In the genomic region with DNA sequence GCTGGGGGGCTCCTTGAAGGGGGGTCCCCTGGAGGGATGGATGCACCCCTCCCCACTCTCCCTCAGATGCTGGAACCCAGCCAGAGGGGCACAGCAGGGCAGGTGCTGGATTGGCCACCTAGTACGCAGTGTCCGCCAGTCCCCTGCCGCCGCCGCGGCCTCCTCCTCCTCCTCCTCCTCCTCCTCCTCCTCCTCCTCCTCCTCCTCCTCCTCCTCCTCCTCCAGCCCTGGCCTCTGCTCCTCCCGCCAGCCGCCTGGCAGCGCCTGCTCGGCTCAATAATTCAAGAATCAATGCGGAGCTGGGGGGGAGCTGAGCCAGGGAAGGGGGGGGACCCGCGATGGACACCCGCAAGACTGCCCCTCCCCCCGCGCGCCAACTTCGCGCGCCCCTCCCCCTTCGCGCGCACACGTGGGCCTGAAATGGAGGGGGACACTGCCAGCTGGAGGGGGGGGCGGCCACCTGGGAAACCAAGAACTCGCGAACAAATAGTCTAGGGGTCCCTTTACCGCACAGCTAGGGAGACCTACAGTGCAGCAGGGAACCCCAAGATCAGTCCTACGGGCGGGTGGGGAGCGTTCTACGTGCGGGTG, we compare ENCODE assay signal across 8 mouse cellular contexts. TPM values are rescaled to one million over a fixed set of nuclear protein-coding genes. Genes with fewer than 3 reads are reported as not detected.
A peak's percentile ranks its signal among the peaks of the same experiment; 100 is the strongest.
DNase-seq lines count a peak whose midpoint lies in the region; ATAC-seq and TF ChIP-seq lines count a peak whose summit lies in the region.

No protein-coding gene starts in this region.

- ATAC-seq in embryonic facial prominence, embryonic 12.5 days (ENCODE audit: insufficient number of reproducible peaks, insufficient read depth, low FRiP score, low TSS enrichment): no peak
- ATAC-seq in heart, embryonic 14.5 days (ENCODE audit: insufficient number of reproducible peaks, insufficient read depth, low FRiP score, low read depth): no peak
- ATAC-seq in kidney, postnatal 0 days (replicated peaks; ENCODE audit: low FRiP score, low read depth): no peak
- no peak for ATAC-seq in lung, embryonic 14.5 days (ENCODE audit: insufficient read depth)

- H3K9me3 ChIP-seq in E14TG2a.4 (ENCODE audit: low read length): no peaks in the 10 kb centered on the region
- H3K9me3 ChIP-seq in embryonic facial prominence, embryonic 12.5 days: no peaks in the 10 kb centered on the region
- no peaks in the 10 kb centered on the region for H3K9me3 ChIP-seq in heart, embryonic 14.5 days (ENCODE audit: control insufficient read depth, low read length)
- H3K9me3 ChIP-seq in kidney, postnatal 0 days (replicated peaks; ENCODE audit: low read length): no peaks in the 10 kb centered on the region
- H3K9me3 ChIP-seq in lung, embryonic 14.5 days (ENCODE audit: low read depth, low read length): no peaks in the 10 kb centered on the region

- WGBS in embryonic facial prominence, embryonic 12.5 days: 3% methylated on average over 19 of the region's 33 CpGs
- 3% methylated on average over 11 of the region's 33 CpGs for WGBS in heart, embryonic 14.5 days
- WGBS in kidney, postnatal 0 days: 1% methylated on average over 27 of the region's 33 CpGs
- WGBS in lung, embryonic 14.5 days: 2% methylated on average over 18 of the region's 33 CpGs

- no peak for TF ChIP-seq CTCF in E14TG2a.4 (conservative IDR thresholded peaks at IDR 0.05; ENCODE audit: low read length)
- TF ChIP-seq CTCF in kidney, postnatal 0 days (IDR thresholded peaks at IDR 0.05; ENCODE audit: low read depth): no peak
- no peak for TF ChIP-seq CTCF in lung, embryonic 14.5 days (IDR thresholded peaks at IDR 0.05; ENCODE audit: low read depth)

- H3K4me1 ChIP-seq in E14TG2a.4 (replicated peaks; ENCODE audit: low read depth, low read length): peaks cover 69% of the 10 kb centered on the region
- peaks cover 42% of the 10 kb centered on the region for H3K4me1 ChIP-seq in embryonic facial prominence, embryonic 12.5 days
- H3K4me1 ChIP-seq in heart, embryonic 14.5 days (ENCODE audit: control insufficient read depth in 2 of 2, insufficient read depth in 2 of 2, low read length in 2 of 2): peaks cover 27 to 42% of the 10 kb centered on the region in 2 experiments
- peaks cover 19% of the 10 kb centered on the region for H3K4me1 ChIP-seq in kidney, postnatal 0 days (replicated peaks; ENCODE audit: insufficient read depth, low read length)
- H3K4me1 ChIP-seq in lung, embryonic 14.5 days (ENCODE audit: insufficient read depth): peaks cover 8% of the 10 kb centered on the region; the same call in 1 of the 2 replicates

- peak overlapping the region; percentile 70 for H3K9ac ChIP-seq in embryonic facial prominence, embryonic 12.5 days
- peak overlapping the region; percentile 84 for H3K9ac ChIP-seq in heart, embryonic 14.5 days (ENCODE audit: low read length)
- peak overlapping the region; percentile 84 for H3K9ac ChIP-seq in kidney, postnatal 0 days (ENCODE audit: low read depth, low read length)
- peak overlapping the region; percentile 82 for H3K9ac ChIP-seq in lung, embryonic 14.5 days

- H3K4me2 ChIP-seq in embryonic facial prominence, embryonic 12.5 days (replicated peaks): peak overlapping the region; percentile 85
- H3K4me2 ChIP-seq in heart, embryonic 14.5 days (ENCODE audit: low read length): peak overlapping the region; percentile 93
- H3K4me2 ChIP-seq in kidney, postnatal 0 days (ENCODE audit: low read length): peak overlapping the region; percentile 89
- peak overlapping the region; percentile 82 for H3K4me2 ChIP-seq in lung, embryonic 14.5 days

- H3K4me3 ChIP-seq in E14TG2a.4 (replicated peaks; ENCODE audit: low read length): peak overlapping the region; percentile 76
- peak overlapping the region; percentile 55 for H3K4me3 ChIP-seq in embryonic facial prominence, embryonic 12.5 days
- peak overlapping the region; percentile 59 to 73 for H3K4me3 ChIP-seq in heart, embryonic 14.5 days (ENCODE audit: control insufficient read depth in 1 of 2, insufficient read depth in 1 of 2, low read depth in 1 of 2, low read length in 2 of 2)
- H3K4me3 ChIP-seq in kidney, postnatal 0 days (replicated peaks; ENCODE audit: low read depth, low read length): peak overlapping the region; percentile 67
- H3K4me3 ChIP-seq in lung, embryonic 14.5 days (ENCODE audit: low read depth, low read length): peak overlapping the region; percentile 71

- H3K27ac ChIP-seq in embryonic facial prominence, embryonic 12.5 days: 0 out of 2 replicates have a peak overlapping the region, but pooled peaks have one; percentile 32
- H3K27ac ChIP-seq in heart, embryonic 14.5 days (replicated peaks in 1 of 2; ENCODE audit: control insufficient read depth in 1 of 2, insufficient read depth in 1 of 2, low read depth in 2 of 2, low read length in 2 of 2): peak overlapping the region in 1 of 2 experiments; percentile 71; a peak in 2 of 4 replicates
- peak overlapping the region; percentile 54; the same call in 1 of the 2 replicates for H3K27ac ChIP-seq in kidney, postnatal 0 days
- H3K27ac ChIP-seq in lung, embryonic 14.5 days (ENCODE audit: low read depth): peak overlapping the region; percentile 61; the same call in 1 of the 2 replicates

- DNase-seq in NIH3T3 (ENCODE audit: low read depth): peak; percentile 62
- DNase-seq in kidney, postnatal 0 days (ENCODE audit: low spot score): no peak
- peak; percentile 40 for DNase-seq in lung, embryonic 14.5 days
- DNase-seq in skeletal muscle tissue, adult 2 months (ENCODE audit: low read depth, low spot score): peak; percentile 66
- DNase-seq in embryo, embryonic 11 days: no peak

- peaks cover 60% of the 10 kb centered on the region for H3K27me3 ChIP-seq in E14TG2a.4 (ENCODE audit: insufficient read depth, low read length)
- H3K27me3 ChIP-seq in embryonic facial prominence, embryonic 12.5 days: peaks cover 53% of the 10 kb centered on the region
- no peaks in the 10 kb centered on the region for H3K27me3 ChIP-seq in heart, embryonic 14.5 days (ENCODE audit: control insufficient read depth, insufficient read depth, low read length)
- no peaks in the 10 kb centered on the region for H3K27me3 ChIP-seq in kidney, postnatal 0 days (ENCODE audit: insufficient read depth, low read length)
- H3K27me3 ChIP-seq in lung, embryonic 14.5 days (ENCODE audit: insufficient read depth, low read length): no peaks in the 10 kb centered on the region; the same call in 1 of the 2 replicates

- H3K36me3 ChIP-seq in E14TG2a.4 (ENCODE audit: insufficient read depth, low read length): no peaks in the 10 kb centered on the region
- H3K36me3 ChIP-seq in embryonic facial prominence, embryonic 12.5 days: no peaks in the 10 kb centered on the region
- no peaks in the 10 kb centered on the region for H3K36me3 ChIP-seq in heart, embryonic 14.5 days (ENCODE audit: control insufficient read depth, insufficient read depth, low read length)
- H3K36me3 ChIP-seq in kidney, postnatal 0 days (ENCODE audit: insufficient read depth, low read length): no peaks in the 10 kb centered on the region
- H3K36me3 ChIP-seq in lung, embryonic 14.5 days (ENCODE audit: insufficient read depth): no peaks in the 10 kb centered on the region

RNA-seq across cellular contexts. Expression of a gene that starts 29.3 kb away (rescaled TPM):
- 46.2 and 50.8 TPM in 2 replicates for polyA plus RNA-seq in embryonic facial prominence, embryonic 12.5 days (2016; fragmentation: Nextera tagmentation; extraction: Ambion mirVana)
- polyA plus RNA-seq in heart, embryonic 14.5 days (2014; fragmentation: Nextera tagmentation; extraction: Ambion mirVana): 45.0 and 47.0 TPM in 2 replicates
- polyA plus RNA-seq in kidney, postnatal 0 days (2015; fragmentation: Nextera tagmentation; extraction: Ambion mirVana): 62.3 and 72.5 TPM in 2 replicates
- polyA plus RNA-seq in lung, embryonic 14.5 days (2014; fragmentation: Nextera tagmentation; extraction: Ambion mirVana): 86.0 and 86.5 TPM in 2 replicates

RNA-seq across cellular contexts. Expression of a gene that starts 33.3 kb away (rescaled TPM):
- polyA plus RNA-seq in embryonic facial prominence, embryonic 12.5 days (2016; fragmentation: Nextera tagmentation; extraction: Ambion mirVana): 3.1 and 3.4 TPM in 2 replicates
- polyA plus RNA-seq in heart, embryonic 14.5 days (2014; fragmentation: Nextera tagmentation; extraction: Ambion mirVana): 3.8 and 4.7 TPM in 2 replicates
- 62.4 and 68.6 TPM in 2 replicates for polyA plus RNA-seq in kidney, postnatal 0 days (2015; fragmentation: Nextera tagmentation; extraction: Ambion mirVana)
- 2.8 and 3.3 TPM in 2 replicates for polyA plus RNA-seq in lung, embryonic 14.5 days (2014; fragmentation: Nextera tagmentation; extraction: Ambion mirVana)

RNA-seq across cellular contexts. Expression of a gene that starts 37.4 kb away (rescaled TPM):
- 2.0 and 3.8 TPM in 2 replicates for polyA plus RNA-seq in embryonic facial prominence, embryonic 12.5 days (2016; fragmentation: Nextera tagmentation; extraction: Ambion mirVana)
- polyA plus RNA-seq in heart, embryonic 14.5 days (2014; fragmentation: Nextera tagmentation; extraction: Ambion mirVana): 1.0 TPM in 2 replicates
- 0.82 and 1.9 TPM in 2 replicates for polyA plus RNA-seq in kidney, postnatal 0 days (2015; fragmentation: Nextera tagmentation; extraction: Ambion mirVana)
- polyA plus RNA-seq in lung, embryonic 14.5 days (2014; fragmentation: Nextera tagmentation; extraction: Ambion mirVana): 1.3 and 1.4 TPM in 2 replicates

RNA-seq across cellular contexts. Expression of a gene that starts 41.9 kb away (rescaled TPM):
- polyA plus RNA-seq in embryonic facial prominence, embryonic 12.5 days (2016; fragmentation: Nextera tagmentation; extraction: Ambion mirVana): 2.9 and 4.1 TPM in 2 replicates
- 1.7 and 2.0 TPM in 2 replicates for polyA plus RNA-seq in heart, embryonic 14.5 days (2014; fragmentation: Nextera tagmentation; extraction: Ambion mirVana)
- 1.9 and 2.1 TPM in 2 replicates for polyA plus RNA-seq in kidney, postnatal 0 days (2015; fragmentation: Nextera tagmentation; extraction: Ambion mirVana)
- 2.8 and 3.8 TPM in 2 replicates for polyA plus RNA-seq in lung, embryonic 14.5 days (2014; fragmentation: Nextera tagmentation; extraction: Ambion mirVana)

RNA-seq across cellular contexts. Expression of a gene that starts 41.9 kb away (rescaled TPM):
- polyA plus RNA-seq in embryonic facial prominence, embryonic 12.5 days (2016; fragmentation: Nextera tagmentation; extraction: Ambion mirVana): 73.6 and 77.0 TPM in 2 replicates
- polyA plus RNA-seq in heart, embryonic 14.5 days (2014; fragmentation: Nextera tagmentation; extraction: Ambion mirVana): 52.6 and 53.5 TPM in 2 replicates
- polyA plus RNA-seq in kidney, postnatal 0 days (2015; fragmentation: Nextera tagmentation; extraction: Ambion mirVana): 74.3 and 80.6 TPM in 2 replicates
- polyA plus RNA-seq in lung, embryonic 14.5 days (2014; fragmentation: Nextera tagmentation; extraction: Ambion mirVana): 57.5 and 67.0 TPM in 2 replicates

Comparison
In these comparisons a context has a peak if more than half of its experiments do, and no peak if none do; other contexts are left out.
1. DNase-seq: peak in NIH3T3 (single experiment), lung, embryonic 14.5 days (single experiment) and skeletal muscle tissue, adult 2 months (single experiment); none in kidney, postnatal 0 days (single experiment) and embryo, embryonic 11 days (single experiment).
2. RNA of a gene that starts 33.3 kb away (polyA plus RNA-seq): 62.4 to 68.6 TPM in kidney, postnatal 0 days; 3.8 to 4.7 TPM in heart, embryonic 14.5 days, 3.1 to 3.4 TPM in embryonic facial prominence, embryonic 12.5 days and 2.8 to 3.3 TPM in lung, embryonic 14.5 days; every median in the first group is over 10 times any median in the second.
3. Peak in every context shown above with its lines, with median percentiles within 50 percentile points of each other: H3K4me3 ChIP-seq, H3K4me2 ChIP-seq and H3K9ac ChIP-seq.